Mouse (Mus musculus) kidney, adult 2 months (tissue): Measurements from ENCODE around the gene Prrx1.

Experiments used
- CTCF ChIP-seq: fragments of 200-500 bp; conservative IDR thresholded peaks from 2 replicates; pipeline ENCODE4 v1.5.1; 2011; ENCODE audit warnings: low read depth, mild to moderate bottlenecking, control low read depth, low read length, moderate library complexity, mixed read lengths; ENCODE audit not compliant: insufficient read depth, insufficient read length
- POLR2A ChIP-seq: fragments of 200-500 bp; IDR thresholded peaks from one replicate; pipeline ENCODE4 v1.6.1; 2011; ENCODE audit warnings: low read depth, low read length, control low read depth

DNA sequence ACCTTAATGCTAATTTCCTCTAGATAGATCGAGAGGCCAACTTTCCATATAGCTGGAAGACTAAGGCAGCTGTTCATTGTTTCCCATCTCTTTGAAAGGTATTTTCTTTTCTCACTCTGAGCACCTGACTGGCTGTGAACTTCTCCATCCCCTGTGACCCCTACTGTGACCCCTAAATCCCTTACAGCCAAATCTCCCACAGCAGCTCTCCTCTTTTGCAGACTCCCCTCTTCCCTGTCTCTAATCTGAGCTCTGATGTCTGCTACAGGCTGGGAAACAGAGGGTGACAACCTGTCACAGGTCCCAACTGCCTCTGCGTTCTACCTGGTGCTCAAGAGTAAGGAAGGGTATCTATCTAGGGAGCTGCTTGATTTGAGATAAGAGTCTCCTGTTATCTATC, 4.0 kb downstream of the Prrx1 start:
- TF ChIP-seq CTCF (no peak), POLR2A (no peak)
